Mouse (Mus musculus) C2C12 (cell line): ENCODE data around the gene Zfp790.
A peak's percentile ranks its signal among the peaks of the same experiment; 100 is the strongest.

ENCODE experiments used
- CEBPB ChIP-seq: IDR thresholded peaks from one replicate; pipeline ENCODE4 v1.6.1; 2011; ENCODE audit warnings: low read depth, mild to moderate bottlenecking, control low read depth, moderate library complexity
- CTCF ChIP-seq: IDR thresholded peaks from one replicate; pipeline ENCODE4 v1.5.1; 2011; ENCODE audit not compliant: control insufficient read depth, insufficient read depth, insufficient read length
- MAX ChIP-seq: IDR thresholded peaks from one replicate; pipeline ENCODE4 v1.6.1; 2011; ENCODE audit warnings: mild to moderate bottlenecking, control low read depth
- MYOG ChIP-seq: IDR thresholded peaks from one replicate; pipeline ENCODE4 v1.6.1; 2011; ENCODE audit not compliant: control insufficient read depth, insufficient read length; ENCODE audit errors: extremely low read depth
- USF1 ChIP-seq: IDR thresholded peaks from one replicate; pipeline ENCODE4 v1.6.1; 2011; ENCODE audit warnings: low read depth, mild to moderate bottlenecking, control low read depth, moderate library complexity

- TF ChIP-seq CTCF (no peak), CEBPB (no peak), USF1 (no peak), MYOG (no peak), MAX (peak; percentile 13)
These were observed at the start of gene Zfp790 for GRCm38 (mm10) chr7:29815910-29816429.
